Mouse (Mus musculus): Measurements from ENCODE around the gene Krt4. TPM values are rescaled to one million over a fixed set of nuclear protein-coding genes. Genes with fewer than 3 reads are reported as not detected.
A peak's percentile ranks its signal among the peaks of the same experiment; 100 is the strongest.

Krt4 gene
- polyA plus RNA-seq, 1 experiment from 2014 or later: 0.97 TPM

GRCm38 (mm10) chr15:101945430-101945829 lies 20.9 kb upstream of the Krt4 start:
- DNase-seq (peak; percentile 33), ATAC-seq (ENCODE audit: insufficient read depth) (peak; percentile 54; the same call in 1 of the 2 replicates)
- H3K9me3 ChIP-seq (ENCODE audit: low read depth, low read length): no peaks in the 10 kb centered on the region
- no peaks in the 10 kb centered on the region for H3K36me3 ChIP-seq (ENCODE audit: insufficient read depth)
- no peak overlapping the region for H3K9ac ChIP-seq
- H3K4me1 ChIP-seq (ENCODE audit: insufficient read depth): no peaks in the 10 kb centered on the region
- 76% methylated on average over 1 of the region's 1 CpGs for WGBS
- no peak overlapping the region for H3K27ac ChIP-seq (ENCODE audit: low read depth)
- H3K4me3 ChIP-seq (ENCODE audit: low read depth, low read length): no peak overlapping the region
- no peak overlapping the region for H3K4me2 ChIP-seq
- no peak for TF ChIP-seq CTCF (IDR thresholded peaks at IDR 0.05; ENCODE audit: low read depth)
- H3K27me3 ChIP-seq (ENCODE audit: insufficient read depth, low read length): no peaks in the 10 kb centered on the region

- no peak for TF ChIP-seq CTCF (IDR thresholded peaks at IDR 0.05; ENCODE audit: low read depth)
- H3K36me3 ChIP-seq (ENCODE audit: insufficient read depth): no peaks in the 10 kb centered on the region
- H3K4me2 ChIP-seq: no peak overlapping the region
- no peak overlapping the region for H3K4me3 ChIP-seq (ENCODE audit: low read depth, low read length)
- DNase-seq (no peak), ATAC-seq (ENCODE audit: insufficient read depth) (no peak)
- no peaks in the 10 kb centered on the region for H3K9me3 ChIP-seq (ENCODE audit: low read depth, low read length)
- 29% methylated on average over 8 of the region's 8 CpGs for WGBS
- H3K4me1 ChIP-seq (ENCODE audit: insufficient read depth): no peaks in the 10 kb centered on the region
- no peak overlapping the region for H3K9ac ChIP-seq
- H3K27ac ChIP-seq (ENCODE audit: low read depth): no peak overlapping the region
- no peaks in the 10 kb centered on the region for H3K27me3 ChIP-seq (ENCODE audit: insufficient read depth, low read length)
Measured at GRCm38 (mm10) chr15:101941948-101942347, 17.4 kb upstream of the Krt4 start.

- Histone ChIP-seq H3K4me1 (ENCODE audit: insufficient read depth) (no peaks in the 10 kb centered on the region), H3K27ac (ENCODE audit: low read depth) (no peak within 1 kb of the TSS), H3K9me3 (ENCODE audit: low read depth, low read length) (no peaks in the 10 kb centered on the region), H3K9ac (no peak within 1 kb of the TSS), H3K4me3 (ENCODE audit: low read depth, low read length) (no peak within 1 kb of the TSS), H3K36me3 (ENCODE audit: insufficient read depth) (no peaks in the 10 kb centered on the region), H3K27me3 (ENCODE audit: insufficient read depth, low read length) (no peaks in the 10 kb centered on the region), H3K4me2 (no peak within 1 kb of the TSS)
- ATAC-seq (ENCODE audit: insufficient read depth) (peak; percentile 17; the same call in 1 of the 2 replicates), DNase-seq (no peak)
- TF ChIP-seq CTCF (IDR thresholded peaks at IDR 0.05; ENCODE audit: low read depth): no peak
- 55% methylated on average over 6 of the region's 6 CpGs for WGBS
Measured at GRCm38 (mm10) chr15:101940274-101940829, 15.8 kb upstream of the Krt4 start, which contains the start of gene Krt79. Gene Krt79, minus strand, starts transcription at chr15:101940324.

- no peak overlapping the region for H3K4me3 ChIP-seq (ENCODE audit: low read depth, low read length)
- 74% methylated on average over 9 of the region's 9 CpGs for WGBS
- no peak overlapping the region for H3K27ac ChIP-seq (ENCODE audit: low read depth)
- TF ChIP-seq CTCF (IDR thresholded peaks at IDR 0.05; ENCODE audit: low read depth): no peak
- DNase-seq (peak; percentile 37), ATAC-seq (ENCODE audit: insufficient read depth) (no peak)
- H3K9ac ChIP-seq: no peak overlapping the region
- no peaks in the 10 kb centered on the region for H3K9me3 ChIP-seq (ENCODE audit: low read depth, low read length)
- no peaks in the 10 kb centered on the region for H3K36me3 ChIP-seq (ENCODE audit: insufficient read depth)
- H3K4me2 ChIP-seq: no peak overlapping the region
- no peaks in the 10 kb centered on the region for H3K27me3 ChIP-seq (ENCODE audit: insufficient read depth, low read length)
- H3K4me1 ChIP-seq (ENCODE audit: insufficient read depth): no peaks in the 10 kb centered on the region
Measured at GRCm38 (mm10) chr15:101938600-101939308, 14.2 kb upstream of the Krt4 start.

- TF ChIP-seq CTCF (IDR thresholded peaks at IDR 0.05; ENCODE audit: low read depth): no peak
Measured at GRCm38 (mm10) chr15:101933024-101933423, 8.5 kb upstream of the Krt4 start.

GRCm38 (mm10) chr15:101929666-101930065 lies 5.1 kb upstream of the Krt4 start:
- TF ChIP-seq CTCF (IDR thresholded peaks at IDR 0.05; ENCODE audit: low read depth): no peak

More at GRCm38 (mm10) chr15:101933024-101933423, 8.5 kb upstream of the Krt4 start:
- no peak for ATAC-seq (ENCODE audit: insufficient read depth)
- H3K27ac ChIP-seq (ENCODE audit: low read depth): no peak overlapping the region
- no peak overlapping the region for H3K4me3 ChIP-seq (ENCODE audit: low read depth, low read length)
- peaks cover 12% of the 10 kb centered on the region for H3K4me1 ChIP-seq (ENCODE audit: insufficient read depth)
- H3K36me3 ChIP-seq (ENCODE audit: insufficient read depth): no peaks in the 10 kb centered on the region
- no peak overlapping the region for H3K4me2 ChIP-seq
- no peak overlapping the region for H3K9ac ChIP-seq
- DNase-seq: no peak
- H3K9me3 ChIP-seq (ENCODE audit: low read depth, low read length): no peaks in the 10 kb centered on the region
- H3K27me3 ChIP-seq (ENCODE audit: insufficient read depth, low read length): peaks cover 10% of the 10 kb centered on the region; the same call in 1 of the 2 replicates
- WGBS: 60% methylated on average over 6 of the region's 6 CpGs

GRCm38 (mm10) chr15:101929087-101929486 lies 4.6 kb upstream of the Krt4 start:
- ATAC-seq (ENCODE audit: insufficient read depth) (no peak), DNase-seq (no peak)
- H3K4me1 ChIP-seq (ENCODE audit: insufficient read depth): peaks cover 12% of the 10 kb centered on the region
- no peaks in the 10 kb centered on the region for H3K9me3 ChIP-seq (ENCODE audit: low read depth, low read length)
- H3K4me3 ChIP-seq (ENCODE audit: low read depth, low read length): 0 out of 2 replicates have a peak overlapping the region, but pooled peaks have one; percentile 27
- peak overlapping the region; percentile 60 for H3K4me2 ChIP-seq
- no peak overlapping the region for H3K27ac ChIP-seq (ENCODE audit: low read depth)
- TF ChIP-seq CTCF (IDR thresholded peaks at IDR 0.05; ENCODE audit: low read depth): no peak
- H3K27me3 ChIP-seq (ENCODE audit: insufficient read depth, low read length): peaks cover 10% of the 10 kb centered on the region; the same call in 1 of the 2 replicates
- 7% methylated on average over 9 of the region's 9 CpGs for WGBS
- no peak overlapping the region for H3K9ac ChIP-seq
- H3K36me3 ChIP-seq (ENCODE audit: insufficient read depth): no peaks in the 10 kb centered on the region

More at GRCm38 (mm10) chr15:101929666-101930065, 5.1 kb upstream of the Krt4 start:
- Histone ChIP-seq H3K27ac (ENCODE audit: low read depth) (no peak overlapping the region), H3K36me3 (ENCODE audit: insufficient read depth) (no peaks in the 10 kb centered on the region), H3K27me3 (ENCODE audit: insufficient read depth, low read length) (peaks cover 10% of the 10 kb centered on the region; the same call in 1 of the 2 replicates), H3K4me2 (peak overlapping the region; percentile 60), H3K4me1 (ENCODE audit: insufficient read depth) (peaks cover 12% of the 10 kb centered on the region), H3K9ac (peak overlapping the region; percentile 30; the same call in 1 of the 2 replicates), H3K4me3 (ENCODE audit: low read depth, low read length) (peak overlapping the region; percentile 27), H3K9me3 (ENCODE audit: low read depth, low read length) (no peaks in the 10 kb centered on the region)
- ATAC-seq (ENCODE audit: insufficient read depth): no peak
- WGBS: 2% methylated on average over 17 of the region's 17 CpGs
- DNase-seq: peak; percentile 50
